Mouse (Mus musculus) kidney, postnatal 14 days (tissue): ENCODE measurements around the gene Tead1.
A peak's percentile ranks its signal among the peaks of the same experiment; 100 is the strongest.

Source experiments
- DNase-seq: peaks from one replicate; pipeline ENCODE4 v3.0.0; 2022; ENCODE audit warnings: mixed read lengths

The Tead1 gene

DNA sequence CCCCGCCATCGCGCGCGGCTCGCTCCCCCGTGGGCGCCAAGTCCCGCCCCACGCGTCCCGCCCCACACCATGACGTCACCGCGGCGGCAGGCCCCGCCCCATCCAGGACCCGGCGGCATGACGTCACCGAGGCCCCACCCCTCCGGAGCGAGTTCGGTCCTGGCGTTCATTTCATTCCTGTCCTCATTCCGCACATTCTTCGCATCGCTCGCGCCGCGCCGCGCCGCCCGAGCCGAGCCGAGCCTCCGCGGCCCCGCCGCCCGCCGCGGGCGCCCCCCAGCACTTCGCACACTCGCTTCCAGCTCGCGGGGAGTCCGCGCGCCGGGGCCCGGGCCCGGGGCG is at the start of gene Tead1:
Tead1 (plus strand) TSS at position 148 of the 342 bp plus-strand sequence.
- peak; percentile 97 for DNase-seq

- DNase-seq, result no peak
Measured at GRCm38 (mm10) chr7:112634505-112635213, 44.5 kb upstream of the Tead1 start.

DNA sequence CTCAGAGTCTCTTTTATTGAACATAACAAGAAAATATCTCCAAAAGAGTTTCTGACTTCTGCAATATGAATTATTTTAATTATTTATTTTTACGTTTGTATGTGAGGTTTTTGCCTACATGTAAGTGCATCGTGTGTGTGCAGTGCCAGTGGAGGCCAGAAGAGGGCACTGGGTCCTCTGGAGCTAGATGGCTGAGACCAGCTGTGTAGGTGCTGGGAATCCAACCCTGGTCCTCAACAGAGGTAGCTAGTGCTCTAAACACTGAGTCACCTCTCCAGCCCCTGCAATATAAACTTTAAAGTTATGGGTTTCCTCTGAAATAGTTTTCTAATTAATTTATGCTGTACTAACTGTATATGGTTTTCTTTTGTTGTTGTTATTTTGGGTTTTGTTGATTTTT is 43.2 kb upstream of the Tead1 start:
- DNase-seq, result no peak

- peak; percentile 10 for DNase-seq
Measured at GRCm38 (mm10) chr7:112643866-112644543, 35.1 kb upstream of the Tead1 start.

DNA sequence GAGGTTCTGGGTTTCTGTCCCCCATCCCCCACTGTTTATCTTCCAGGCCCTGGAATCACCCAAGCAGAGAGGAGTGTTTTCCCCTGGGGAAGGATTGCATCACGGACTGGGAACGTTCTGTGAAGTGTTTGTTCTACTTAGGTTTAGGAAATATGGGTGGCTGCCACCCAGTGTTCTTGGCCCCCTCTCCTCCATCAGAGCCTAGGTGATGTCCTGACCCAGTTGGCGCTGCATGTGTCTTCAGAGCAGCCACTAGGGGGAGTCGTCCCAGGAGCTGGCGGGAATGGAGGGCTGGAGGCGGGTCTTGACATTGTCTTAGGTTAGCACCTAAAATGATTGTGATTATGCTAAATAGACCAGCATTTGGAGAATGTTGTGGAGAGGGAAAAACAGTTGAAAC is 34.4 kb upstream of the Tead1 start:
- peak; percentile 17 for DNase-seq

- DNase-seq, result no peak
Measured at GRCm38 (mm10) chr7:112645724-112646123, 33.4 kb upstream of the Tead1 start.

GRCm38 (mm10) chr7:112647417-112647816 is 31.7 kb upstream of the Tead1 start:
- DNase-seq, result no peak

GRCm38 (mm10) chr7:112656141-112656662 is 22.9 kb upstream of the Tead1 start:
- peak; percentile 69 for DNase-seq

DNA sequence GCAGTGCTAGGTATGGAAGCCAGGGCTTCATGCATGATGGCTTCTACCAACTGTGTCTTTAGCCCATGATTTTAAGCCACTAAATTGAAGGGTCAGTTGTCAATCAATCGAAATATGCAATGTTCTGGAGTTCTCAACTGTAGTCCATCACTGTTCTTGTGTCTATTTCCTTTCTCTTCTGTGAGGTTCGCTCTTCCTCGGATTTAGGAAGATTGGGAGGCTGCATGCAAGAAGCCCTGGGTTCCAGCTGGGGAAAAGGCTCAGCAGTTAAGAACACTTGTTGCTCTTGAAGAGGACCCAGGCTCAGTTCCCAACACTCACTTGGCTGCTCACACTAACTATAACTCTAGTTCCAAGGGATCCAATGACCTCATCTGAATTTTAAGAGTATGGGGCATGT is 20.2 kb upstream of the Tead1 start:
- no peak for DNase-seq

DNA sequence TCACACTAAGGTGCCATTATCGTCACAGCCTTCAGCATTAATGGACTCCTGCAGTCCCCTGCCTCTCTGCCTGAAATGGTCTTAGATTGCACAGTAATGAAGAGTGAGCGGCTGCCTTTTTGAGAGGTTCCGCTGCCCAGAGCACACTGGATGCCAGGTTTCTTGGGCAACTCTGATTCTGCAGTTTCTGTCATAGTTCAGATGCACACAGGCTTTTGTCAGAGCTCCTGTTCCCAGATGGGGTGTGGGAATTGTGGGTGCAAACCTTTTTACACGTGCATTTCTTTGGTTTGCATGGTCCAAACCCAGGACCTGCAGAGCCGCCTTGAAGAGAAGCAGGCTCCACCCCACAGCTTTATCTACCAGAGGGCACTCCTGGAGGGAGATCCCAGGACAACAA is 19.3 kb upstream of the Tead1 start:
- no peak for DNase-seq

- DNase-seq, result no peak
Measured at GRCm38 (mm10) chr7:112660325-112660724, 18.8 kb upstream of the Tead1 start.

GRCm38 (mm10) chr7:112662398-112663313 is 16.5 kb upstream of the Tead1 start:
- no peak for DNase-seq

DNA sequence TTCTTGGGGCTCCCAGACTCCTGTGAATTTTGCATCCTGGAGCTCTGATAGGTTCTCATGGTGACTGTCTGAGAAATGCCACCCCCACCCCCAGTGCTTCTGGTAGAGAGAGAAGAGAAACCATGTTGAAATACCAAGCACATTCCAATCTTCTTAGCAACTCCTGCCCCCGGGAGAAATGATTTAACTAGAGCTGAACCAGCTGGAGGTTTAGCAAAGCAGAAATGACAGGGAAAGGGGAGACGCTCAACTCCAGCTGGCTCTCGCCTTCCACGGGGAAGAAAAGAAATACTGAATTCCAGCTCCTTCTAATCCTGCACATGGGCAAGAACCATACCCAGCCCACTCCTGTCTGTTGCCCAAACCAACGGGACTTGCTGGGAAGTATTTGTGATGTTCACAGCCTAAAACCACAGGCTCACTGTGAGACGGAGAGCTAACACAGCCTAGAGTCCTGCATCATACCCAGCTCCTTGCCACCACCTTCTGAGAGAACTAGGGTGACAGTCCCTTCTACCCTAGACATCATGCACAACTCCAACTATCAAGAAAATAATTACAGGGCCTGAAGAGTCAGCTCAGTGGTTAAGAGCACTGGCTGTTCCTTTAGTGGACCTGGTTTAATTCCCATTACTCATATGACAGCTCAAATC is 15.7 kb upstream of the Tead1 start:
- DNase-seq, result peak; percentile 67

- DNase-seq, result no peak
Measured at GRCm38 (mm10) chr7:112669993-112670392, 9.1 kb upstream of the Tead1 start.

GRCm38 (mm10) chr7:112678418-112679170 is 524 bp upstream of the Tead1 start:
- DNase-seq, result peak; percentile 80

DNA sequence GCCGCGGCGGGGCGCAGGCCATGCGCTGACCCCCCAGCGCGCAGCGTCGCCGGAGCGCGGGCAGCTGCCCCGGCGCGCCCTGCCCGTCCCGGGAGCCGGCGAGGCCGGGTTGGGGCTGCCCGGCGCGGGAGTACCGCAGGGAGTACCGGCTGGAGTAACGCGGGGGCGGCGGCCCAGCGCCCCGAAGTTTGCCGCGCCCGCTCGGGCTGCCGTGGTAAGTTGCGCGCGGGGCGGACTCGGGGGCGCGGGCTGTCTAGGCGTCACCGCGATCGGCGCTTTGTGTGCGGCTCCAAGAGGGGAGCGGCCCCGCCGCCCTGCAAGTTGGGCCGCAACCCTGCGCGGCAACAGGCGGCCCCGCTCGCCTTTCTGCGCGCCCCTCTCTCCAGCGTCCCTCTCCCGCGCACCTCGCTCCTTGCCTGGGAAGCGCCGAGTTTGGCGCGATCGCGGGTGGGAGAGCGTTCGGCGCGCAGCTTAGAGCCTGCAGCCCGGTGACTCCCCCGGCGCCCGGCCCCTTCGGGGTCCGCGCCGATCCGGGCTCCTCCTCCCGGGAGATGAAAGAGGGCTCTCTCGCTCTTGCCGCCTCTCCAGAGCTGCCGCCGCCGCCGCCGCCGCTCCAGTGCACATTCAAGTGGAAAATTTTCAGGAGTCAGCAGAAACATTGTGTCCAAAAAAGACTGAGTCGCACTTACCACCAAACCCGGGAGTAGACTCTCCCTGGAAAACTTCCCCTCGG is 561 bp downstream of the Tead1 start:
- DNase-seq, result peak; percentile 87

- DNase-seq, result peak; percentile 70
Measured at GRCm38 (mm10) chr7:112680498-112681251, 1.6 kb downstream of the Tead1 start.

DNA sequence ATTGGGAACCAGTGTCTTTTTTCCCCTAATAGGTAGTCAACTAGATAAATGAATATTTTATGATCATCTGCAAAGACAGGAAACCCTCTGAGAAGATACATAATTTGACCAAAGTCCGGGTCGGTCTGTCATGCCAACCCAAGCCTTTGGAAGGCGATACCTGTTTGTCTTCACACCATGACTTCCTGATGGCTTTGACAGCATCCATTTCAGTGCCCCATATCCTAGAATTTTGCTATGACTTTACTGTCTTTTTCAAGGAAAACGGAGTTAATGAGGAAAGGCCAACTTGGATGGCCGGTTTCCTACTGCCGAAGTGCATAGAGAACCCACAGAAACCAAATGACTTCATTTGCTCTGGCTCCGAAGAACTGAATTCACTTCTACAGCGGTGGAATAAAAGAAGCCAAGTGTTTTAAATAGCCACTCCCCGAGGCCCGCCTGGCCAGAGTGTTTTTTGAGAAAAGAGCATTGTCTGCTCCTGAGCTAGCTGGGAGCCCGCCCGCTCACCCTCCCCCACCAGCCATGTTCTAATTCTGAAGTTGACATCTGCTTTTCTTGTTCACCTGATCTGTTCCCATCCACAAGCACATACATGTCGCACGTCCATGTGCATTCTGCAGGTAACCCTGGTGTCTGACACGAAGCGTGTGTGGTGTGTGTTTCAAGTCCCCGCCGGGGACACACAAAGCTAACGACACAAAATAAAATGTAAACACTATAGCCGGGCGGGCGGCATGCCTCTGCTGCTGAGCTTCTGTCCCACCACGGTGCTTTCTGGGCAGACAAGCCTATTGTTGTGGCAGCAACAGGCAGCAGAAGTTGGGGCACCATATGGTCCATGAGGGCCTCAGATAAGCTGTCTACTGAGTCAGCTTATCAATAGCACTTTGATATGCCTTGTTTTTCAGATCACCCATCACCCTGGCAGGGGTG is 5.8 kb downstream of the Tead1 start:
- DNase-seq, result no peak

GRCm38 (mm10) chr7:112685993-112686392 is 6.9 kb downstream of the Tead1 start:
- DNase-seq, result no peak
